Comparison of ENCODE assay signal across 8 mouse cellular contexts in the genomic region with DNA sequence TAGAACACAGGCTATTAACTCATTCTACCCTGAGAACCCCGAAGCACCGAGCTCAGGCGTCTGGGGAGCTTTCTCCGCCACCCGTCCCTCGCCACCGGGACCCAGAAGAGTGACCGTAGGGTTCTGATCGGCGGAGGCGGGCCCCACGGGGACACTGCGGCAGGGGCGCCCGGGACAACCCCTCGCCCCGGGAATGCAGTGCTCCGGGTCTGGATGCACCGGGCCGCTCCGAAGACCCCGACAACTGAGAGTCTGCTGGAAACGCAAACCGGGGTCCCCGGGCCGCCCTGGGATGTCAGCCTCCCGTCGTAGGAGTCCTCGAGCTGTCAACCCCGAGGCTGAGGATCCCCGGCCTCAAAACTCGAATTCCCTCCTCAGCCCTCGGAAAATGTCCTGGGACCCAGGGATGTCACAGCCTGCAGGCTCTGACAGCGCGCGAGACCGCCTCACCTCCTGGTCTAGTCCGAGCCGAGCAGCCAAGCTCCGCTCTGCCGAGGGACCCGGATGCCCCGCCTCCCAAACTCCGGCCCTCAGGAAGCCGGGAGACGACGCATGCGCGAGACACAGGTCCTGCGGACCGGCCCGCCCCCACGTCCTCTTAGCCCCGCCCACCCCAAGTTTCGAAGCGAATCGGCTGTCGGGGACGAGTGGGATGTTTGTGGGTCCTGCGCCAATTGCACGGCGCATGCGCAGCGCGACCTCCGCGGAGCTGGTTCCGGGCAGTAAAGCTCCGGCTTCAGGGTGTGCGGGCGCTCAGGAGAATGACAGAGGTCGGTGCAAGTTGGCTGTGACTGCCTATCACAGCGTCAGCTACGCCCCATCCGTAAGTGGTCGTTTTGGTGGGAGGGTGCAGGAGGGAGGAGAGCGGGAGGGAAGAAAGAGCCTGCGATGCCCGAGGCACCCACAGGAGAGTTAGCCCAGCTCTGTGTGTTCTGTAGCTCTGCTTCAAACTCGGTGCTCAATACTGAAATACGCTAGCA. TPM values are rescaled to one million over a fixed set of nuclear protein-coding genes. Genes with fewer than 3 reads are reported as not detected.
DNase-seq lines count a peak whose midpoint lies in the region; ATAC-seq lines count a peak whose summit lies in the region.

A gene (minus strand): TSS at position 509 of the 980 bp plus-strand sequence.
A gene (plus strand): TSS at position 712 of the 980 bp plus-strand sequence.

- H3K27me3 ChIP-seq in hindbrain, embryonic 16.5 days (replicated peaks; ENCODE audit: control insufficient read depth, insufficient read depth, low read length), result no peaks in the 10 kb centered on the region

- H3K36me3 ChIP-seq in hindbrain, embryonic 16.5 days (ENCODE audit: control insufficient read depth, insufficient read depth, low read length), result peaks cover 8% of the 10 kb centered on the region
- peaks cover 22% of the 10 kb centered on the region for H3K36me3 ChIP-seq in macrophage (ENCODE audit: inconsistent target)

- H3K4me1 ChIP-seq in hindbrain, embryonic 16.5 days (ENCODE audit: control insufficient read depth, insufficient read depth, low read depth, low read length), result peaks cover 11% of the 10 kb centered on the region

- peak within 1 kb of the TSS; percentile 90 for H3K4me2 ChIP-seq in hindbrain, embryonic 16.5 days (ENCODE audit: low read length)

- no peaks in the 10 kb centered on the region; the same call in 1 of the 2 replicates for H3K79me2 ChIP-seq in macrophage (ENCODE audit: inconsistent target)

- H3K27ac ChIP-seq in hindbrain, embryonic 16.5 days (ENCODE audit: low read depth, low read length), result peak within 1 kb of the TSS; percentile 89
- H3K27ac ChIP-seq in macrophage, result peak within 1 kb of the TSS; percentile 61

- no peaks in the 10 kb centered on the region for H3K9me3 ChIP-seq in hindbrain, embryonic 16.5 days (ENCODE audit: control insufficient read depth, low read length)

- peak; percentile 99 for ATAC-seq in hindbrain, embryonic 16.5 days

- under 1% methylated on average over 79 of the region's 81 CpGs for WGBS in hindbrain, embryonic 16.5 days
- under 1% methylated on average over 78 of the region's 81 CpGs for WGBS in macrophage (ENCODE audit: missing documents)

- H3K4me3 ChIP-seq in hindbrain, embryonic 16.5 days (ENCODE audit: low read length), result peak within 1 kb of the TSS; percentile 89
- H3K4me3 ChIP-seq in macrophage (ENCODE audit: inconsistent target), result peak within 1 kb of the TSS; percentile 92

- H3K9ac ChIP-seq in hindbrain, embryonic 16.5 days (ENCODE audit: low read depth, low read length), result peak within 1 kb of the TSS; percentile 91

- DNase-seq in WW6 (ENCODE audit: low read depth, low spot score), result peak; percentile 93
- peak; percentile 96 to 99 for DNase-seq in cerebellum, postnatal 4 days (ENCODE audit: low spot score in 2 of 2)
- peak; percentile 97 for DNase-seq in gastrocnemius, adult 18-20 months (ENCODE audit: low spot score)
- peak; percentile 99 for DNase-seq in left cerebral cortex, adult 18-20 months (ENCODE audit: low spot score in 2 of 2)
- peak; percentile 98 for DNase-seq in right cerebral cortex, adult 18-20 months
- DNase-seq in urinary bladder, postnatal 10 days (ENCODE audit: low spot score), result peak; percentile 98

RNA-seq across cellular contexts. Expression of the first gene that starts in this region (rescaled TPM):
- 1 to 10 TPM; 7.6 to 9.0 TPM for total RNA-seq in gastrocnemius, adult 18-20 months (2021)
- polyA plus RNA-seq in hindbrain, embryonic 16.5 days (2015; fragmentation: Nextera tagmentation; extraction: Ambion mirVana), result 16.9 and 21.8 TPM in 2 replicates
- 10 to 100 TPM; 49.5 to 53.4 TPM for total RNA-seq in left cerebral cortex, adult 18-20 months (2021)
- 10 to 100 TPM in 22 of 26 experiments, 1 to 10 TPM in 4; 8.4 to 71.8 (median 37.3) TPM for total RNA-seq in macrophage (2018; cell fraction: chromatin; rRNA removed)
- 10 to 100 TPM; 16.7 to 33.1 (median 26.1) TPM for total RNA-seq in macrophage (2018; cell fraction: cytosol; rRNA removed)
- 10 to 100 TPM; 11.6 to 41.5 (median 29.3) TPM for total RNA-seq in macrophage (2018; cell fraction: nucleus; rRNA removed)
- polyA plus RNA-seq in macrophage (2018), result 23.6 to 28.1 TPM (median 25.0 TPM) in 3 replicates

RNA-seq across cellular contexts. Expression of the second gene that starts in this region (rescaled TPM):
- 10 to 100 TPM; 25.1 to 26.1 TPM for total RNA-seq in gastrocnemius, adult 18-20 months (2021)
- 54.4 and 56.9 TPM in 2 replicates for polyA plus RNA-seq in hindbrain, embryonic 16.5 days (2015; fragmentation: Nextera tagmentation; extraction: Ambion mirVana)
- 10 to 100 TPM; 37.4 to 44.6 TPM for total RNA-seq in left cerebral cortex, adult 18-20 months (2021)
- 10 to 100 TPM in 20 of 26 experiments, 1 to 10 TPM in 6; 1.7 to 46.8 (median 14.1) TPM for total RNA-seq in macrophage (2018; cell fraction: chromatin; rRNA removed)
- total RNA-seq in macrophage (2018; cell fraction: cytosol; rRNA removed), result 10 to 100 TPM; 11.5 to 29.2 (median 17.7) TPM
- 10 to 100 TPM in 13 of 26 experiments, 1 to 10 TPM in 13; 5.2 to 24.6 (median 10.1) TPM for total RNA-seq in macrophage (2018; cell fraction: nucleus; rRNA removed)
- polyA plus RNA-seq in macrophage (2018), result 24.8 to 51.5 TPM (median 31.8 TPM) in 3 replicates

Comparison
In these comparisons a context has a peak if more than half of its experiments do, and no peak if none do; other contexts are left out.
1. Peak in every context shown above with its lines: DNase-seq, ATAC-seq, H3K4me3 ChIP-seq and H3K27ac ChIP-seq.
2. RNA of the first gene that starts in this region (total RNA-seq): 49.5 to 53.4 TPM in left cerebral cortex, adult 18-20 months; 7.6 to 9.0 TPM in gastrocnemius, adult 18-20 months; every median in the first group is over 4 times any median in the second.